Mouse (Mus musculus) layer of hippocampus, adult 9-10 months (tissue): Measurements from ENCODE around the gene Atg101.

Source experiments
- DNase-seq: peaks from one replicate; pipeline ENCODE4 v3.0.0; 2022; ENCODE audit warnings: low spot score

Atg101 gene

GRCm38 (mm10) chr15:101283911-101284750 lies at the start of gene Atg101:
TSS of gene Atg101 (plus strand) at chr15:101284272.
- DNase-seq = peak; percentile 84

- no peak for DNase-seq
These were observed 49.3 kb upstream of the Atg101 start for GRCm38 (mm10) chr15:101234611-101235341.

DNA sequence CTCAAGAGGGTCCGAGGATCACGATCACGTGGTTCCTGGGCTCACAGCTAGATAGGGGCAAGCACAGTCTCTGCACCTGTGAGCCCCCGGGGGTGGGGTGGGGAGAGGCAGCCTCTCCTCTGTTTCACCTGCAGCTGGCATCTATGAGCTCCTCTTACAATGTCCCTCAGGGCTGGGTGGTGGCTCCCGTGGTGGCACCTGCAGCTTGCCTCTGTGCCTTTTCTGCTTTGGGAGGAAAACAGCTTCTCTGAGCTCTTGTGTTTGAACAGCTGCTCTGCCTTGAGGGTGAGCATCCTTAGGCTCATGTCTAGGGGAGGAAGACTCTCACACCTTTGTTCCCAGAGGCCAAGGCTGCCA lies 48.8 kb upstream of the Atg101 start:
- DNase-seq = no peak

DNA sequence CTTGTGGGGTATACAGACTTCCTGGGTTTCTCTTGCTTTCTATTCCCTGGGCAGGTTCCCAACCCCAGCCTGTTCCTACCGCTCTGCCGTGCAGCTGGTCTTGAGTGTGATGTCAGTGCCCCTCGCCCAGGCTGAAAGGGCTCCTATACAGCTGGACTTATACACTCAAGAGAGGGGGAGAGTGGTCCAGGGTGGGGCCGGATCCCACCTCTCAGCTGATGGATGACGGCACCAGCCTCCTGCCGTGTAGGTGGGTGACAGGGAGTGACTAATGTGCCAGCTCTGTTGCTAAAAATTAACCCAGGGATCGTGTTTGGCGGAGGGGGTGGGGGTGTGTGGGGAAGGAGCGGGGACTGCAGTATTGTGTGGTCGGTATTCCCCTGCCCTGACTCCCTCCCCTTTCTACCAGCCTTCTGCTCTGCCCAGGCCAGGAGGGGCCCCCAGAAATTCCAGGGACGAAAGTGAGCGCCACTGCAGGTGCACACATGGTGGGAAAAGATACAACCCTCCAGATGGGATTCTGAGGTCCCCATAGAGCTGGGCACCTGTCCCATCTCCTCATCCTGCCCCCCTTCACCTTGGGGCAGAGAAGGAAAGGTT lies 48.2 kb upstream of the Atg101 start:
- no peak for DNase-seq

DNA sequence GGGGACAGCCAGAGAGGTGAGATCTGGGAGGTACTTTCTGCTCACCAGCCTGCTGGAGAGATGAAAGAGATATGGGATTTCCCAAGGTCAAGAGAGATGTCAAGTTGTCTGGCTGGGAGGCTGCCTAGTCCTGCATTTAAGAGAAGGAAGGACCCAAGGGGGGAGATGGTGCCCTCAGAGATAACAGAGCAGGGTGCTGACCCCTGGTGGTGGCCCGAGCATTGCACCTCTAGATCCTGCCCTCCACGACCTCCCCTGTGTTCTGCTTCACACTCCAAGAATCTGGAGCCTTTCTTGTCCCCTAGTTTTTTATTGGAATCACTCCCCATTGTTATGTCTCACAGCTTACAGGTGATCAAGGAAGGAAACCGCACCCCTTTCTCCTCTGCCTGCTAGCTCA lies 47.2 kb upstream of the Atg101 start:
- no peak for DNase-seq

- no peak for DNase-seq
These were observed 45.1 kb upstream of the Atg101 start for GRCm38 (mm10) chr15:101238885-101239511.

DNA sequence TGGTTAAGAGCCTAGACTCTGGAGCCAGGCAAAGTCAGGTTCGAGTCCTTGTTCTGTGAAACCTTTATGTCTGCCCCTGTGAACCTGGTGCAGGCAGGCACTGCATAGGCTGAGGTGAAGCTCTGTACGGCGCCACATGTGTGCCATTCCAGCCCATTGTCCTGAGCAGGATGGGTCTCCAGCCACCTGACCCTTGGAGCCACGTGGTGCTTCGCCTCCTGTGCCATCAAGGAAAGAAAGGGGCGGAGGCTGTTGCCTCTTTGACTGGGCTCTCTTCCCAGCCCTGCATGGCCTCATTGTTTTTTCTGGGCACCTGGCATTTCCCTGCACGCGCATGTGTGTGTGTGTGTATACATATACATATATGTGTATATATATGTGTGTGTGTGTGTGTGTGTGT lies 44.3 kb upstream of the Atg101 start:
- DNase-seq = no peak

- peak; percentile 96 for DNase-seq
These were observed 43.3 kb upstream of the Atg101 start for GRCm38 (mm10) chr15:101240799-101241204.

DNA sequence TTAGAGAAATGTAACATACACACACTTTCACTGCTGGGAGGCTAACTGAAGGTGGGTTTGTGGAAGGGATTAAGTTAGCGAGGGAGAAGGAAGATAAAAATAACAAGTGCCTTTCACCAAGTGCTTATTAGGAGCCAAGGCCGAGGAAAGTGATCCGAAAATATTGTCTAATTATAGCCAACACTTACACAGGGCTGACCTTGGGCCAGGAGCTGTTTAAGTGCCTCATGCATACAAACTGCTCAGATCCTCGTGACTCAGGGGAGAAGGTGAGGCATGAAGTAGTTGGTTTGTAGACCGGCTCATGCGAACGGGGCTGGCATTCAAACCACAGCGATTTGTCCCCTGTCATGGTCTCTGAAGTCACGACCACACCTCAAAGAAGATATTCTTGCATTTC lies 42.8 kb upstream of the Atg101 start:
- DNase-seq = no peak

DNA sequence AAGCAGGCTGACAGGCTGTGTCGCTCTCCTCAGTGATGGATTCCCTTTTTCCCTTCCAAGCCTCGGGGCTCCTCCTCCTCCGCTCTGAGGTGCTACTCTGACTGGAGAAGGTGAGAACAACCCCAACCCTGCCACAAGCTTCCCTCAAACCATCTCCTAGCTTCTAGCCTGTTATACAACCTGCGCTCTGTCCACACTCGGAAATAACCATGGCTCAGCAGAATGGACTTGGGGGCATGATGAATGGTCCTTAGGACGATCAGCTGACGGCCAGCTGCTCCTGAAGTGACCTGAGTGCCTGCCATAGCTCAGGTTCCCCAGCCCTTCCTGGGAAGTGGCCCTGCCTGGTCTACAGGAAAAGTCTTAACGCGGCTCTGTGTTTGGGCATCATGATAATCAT lies 42.2 kb upstream of the Atg101 start:
- DNase-seq = no peak

- no peak for DNase-seq
These were observed 41.4 kb upstream of the Atg101 start for GRCm38 (mm10) chr15:101242645-101243044.

DNA sequence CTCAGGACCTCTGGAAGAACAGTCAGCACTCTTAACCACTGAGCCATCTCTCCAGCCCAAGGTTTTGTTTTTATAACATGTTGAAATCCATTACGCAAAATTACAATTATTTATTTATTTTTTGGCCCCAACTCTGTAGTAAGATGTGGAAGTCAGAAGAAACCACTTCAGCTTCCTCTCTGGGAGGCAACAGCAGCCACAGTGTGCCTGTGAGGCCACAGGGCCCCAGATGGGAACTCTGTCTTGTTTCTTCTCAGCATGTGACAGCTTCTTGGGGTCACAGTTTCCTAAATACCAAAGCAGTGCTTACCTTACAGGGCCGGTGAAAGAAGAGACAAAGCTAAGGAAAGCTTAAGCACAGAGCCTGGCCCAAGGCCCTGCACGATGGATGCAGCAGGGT lies 40.1 kb upstream of the Atg101 start:
- DNase-seq = no peak

GRCm38 (mm10) chr15:101246231-101247154 lies 37.6 kb upstream of the Atg101 start:
- DNase-seq = peak; percentile 85

- no peak for DNase-seq
These were observed 36.9 kb upstream of the Atg101 start for GRCm38 (mm10) chr15:101247155-101247498.

- no peak for DNase-seq
These were observed 35.9 kb upstream of the Atg101 start for GRCm38 (mm10) chr15:101248029-101248710.

DNA sequence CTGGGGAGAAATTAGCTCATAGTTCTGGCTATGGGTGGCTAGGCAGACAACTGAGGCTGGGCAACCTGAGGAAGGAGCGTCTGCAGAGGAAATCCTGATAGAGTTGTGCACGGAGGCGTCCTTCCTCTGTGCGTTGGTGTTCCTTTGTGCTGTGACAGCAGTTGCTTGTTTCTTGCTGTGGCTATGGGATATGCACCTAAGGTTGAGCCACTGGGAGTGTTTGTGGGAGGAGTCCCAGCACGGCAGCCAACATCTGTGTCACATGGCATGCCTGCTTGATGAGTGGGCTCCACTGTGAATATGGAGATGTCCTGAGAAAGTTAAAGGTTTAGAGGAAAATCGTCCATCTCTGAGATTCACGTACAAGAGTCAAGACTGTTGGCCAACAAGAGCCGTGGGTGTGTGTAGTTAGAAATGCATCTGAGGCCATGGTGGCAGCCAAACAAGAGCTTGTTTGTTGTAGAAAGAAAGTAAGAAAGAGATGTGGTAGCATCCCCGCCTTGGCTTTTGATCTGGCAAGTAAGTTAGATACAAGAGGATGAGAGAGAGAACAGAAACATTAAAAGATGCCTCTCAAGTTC lies 33.8 kb upstream of the Atg101 start:
- no peak for DNase-seq

DNA sequence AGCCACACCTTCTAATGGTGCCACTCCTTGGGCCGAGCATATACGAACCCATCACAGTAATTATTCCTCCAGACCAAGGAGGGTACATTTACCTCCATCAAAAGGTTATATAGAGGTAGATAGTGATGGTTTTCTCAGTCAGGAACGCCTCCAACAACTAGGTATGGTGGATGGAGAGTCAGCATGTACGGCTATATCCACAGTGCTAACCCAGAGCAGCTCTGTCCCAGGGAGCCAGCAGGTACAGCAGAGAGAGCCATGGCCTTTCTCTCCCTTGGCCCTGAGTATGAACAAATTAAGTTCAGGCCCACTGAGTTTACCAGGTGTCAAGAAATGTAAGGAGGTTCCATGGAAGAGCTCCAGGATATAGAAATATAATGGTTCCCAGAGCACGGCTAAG lies 32.1 kb upstream of the Atg101 start:
- DNase-seq = no peak

GRCm38 (mm10) chr15:101252614-101253013 lies 31.5 kb upstream of the Atg101 start:
- DNase-seq = no peak

GRCm38 (mm10) chr15:101253563-101253885 lies 30.5 kb upstream of the Atg101 start:
- DNase-seq = no peak

GRCm38 (mm10) chr15:101253886-101254795 lies 29.9 kb upstream of the Atg101 start, which contains the start of gene Nr4a1:
TSS of gene Nr4a1 (plus strand) at chr15:101254269.
- no peak for DNase-seq
